In the genomic region with DNA sequence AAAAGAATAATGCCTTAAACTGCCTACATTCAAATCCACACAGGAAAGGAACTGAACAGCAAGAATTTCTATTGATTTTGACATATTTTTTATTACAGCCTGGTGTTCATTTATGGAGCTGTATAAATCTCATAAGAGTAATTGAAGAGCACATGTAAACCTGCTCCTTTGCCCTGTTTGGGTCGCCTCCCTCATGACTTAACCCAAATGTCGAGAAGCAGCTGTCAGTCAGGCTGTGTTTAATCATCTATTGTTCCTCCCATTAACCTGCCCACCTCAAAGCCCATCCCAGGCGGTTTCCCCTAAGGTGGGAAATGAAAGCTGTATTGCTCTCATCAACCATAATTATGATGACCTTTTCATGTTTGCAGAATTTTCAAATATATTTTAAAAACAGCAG, we compare ENCODE assay signal across 17 mouse cellular contexts.
DNase-seq lines count a peak whose midpoint lies in the region; ATAC-seq lines count a peak whose summit lies in the region.
"Had no signal": no experiment of that assay in that cellular context is flagged by ENCODE, and none has a peak within 500 bp of the region (broad histone marks: within the 10 kb centered on the region; RNA-seq: fewer than 3 reads in every experiment).

No protein-coding gene starts in this region.

- no peak overlapping the region for H3K27ac ChIP-seq in hindbrain, embryonic 11.5 days (ENCODE audit: low read depth, low read length)
- H3K27ac ChIP-seq in hindbrain, embryonic 16.5 days (ENCODE audit: low read depth, low read length), result no peak overlapping the region
- no peak overlapping the region for H3K27ac ChIP-seq in midbrain, embryonic 12.5 days (replicated peaks)
- H3K27ac ChIP-seq in midbrain, embryonic 10.5 days (replicated peaks), result no peak overlapping the region
- peak overlapping the region; percentile 70 for H3K27ac ChIP-seq in midbrain, embryonic 14.5 days (replicated peaks; ENCODE audit: low read depth, low read length)
- H3K27ac ChIP-seq: embryonic facial prominence, embryonic 12.5 days; gastrocnemius, adult 2 months; hindbrain, embryonic 15.5 days had no signal

- no peak overlapping the region for H3K9ac ChIP-seq in hindbrain, embryonic 11.5 days (ENCODE audit: low read depth, low read length)
- H3K9ac ChIP-seq in hindbrain, embryonic 16.5 days (ENCODE audit: low read depth, low read length), result no peak overlapping the region
- no peak overlapping the region for H3K9ac ChIP-seq in midbrain, embryonic 12.5 days (replicated peaks)
- H3K9ac ChIP-seq in midbrain, embryonic 14.5 days (replicated peaks; ENCODE audit: low read length), result no peak overlapping the region
- H3K9ac ChIP-seq: embryonic facial prominence, embryonic 12.5 days; heart, embryonic 12.5 days; hindbrain, embryonic 15.5 days had no signal

- no peaks in the 10 kb centered on the region for H3K4me1 ChIP-seq in hindbrain, embryonic 11.5 days (replicated peaks; ENCODE audit: control insufficient read depth, insufficient read depth, low read length)
- no peaks in the 10 kb centered on the region for H3K4me1 ChIP-seq in hindbrain, embryonic 16.5 days (ENCODE audit: control insufficient read depth, insufficient read depth, low read depth, low read length)
- H3K4me1 ChIP-seq in midbrain, embryonic 12.5 days, result peaks cover 7% of the 10 kb centered on the region; the same call in 1 of the 2 replicates
- H3K4me1 ChIP-seq in midbrain, embryonic 10.5 days, result 0 out of 2 replicates have a peak, but pooled peaks cover 4% of the 10 kb centered on the region
- H3K4me1 ChIP-seq in midbrain, embryonic 14.5 days (ENCODE audit: control insufficient read depth, insufficient read depth, low read length), result peaks cover 13% of the 10 kb centered on the region
- H3K4me1 ChIP-seq: embryonic facial prominence, embryonic 12.5 days; heart, embryonic 12.5 days had no signal

- H3K36me3 ChIP-seq in hindbrain, embryonic 11.5 days (ENCODE audit: control insufficient read depth, insufficient read depth, low read length), result no peaks in the 10 kb centered on the region
- H3K36me3 ChIP-seq in hindbrain, embryonic 16.5 days (ENCODE audit: control insufficient read depth, insufficient read depth, low read length), result no peaks in the 10 kb centered on the region
- H3K36me3 ChIP-seq in midbrain, embryonic 12.5 days, result no peaks in the 10 kb centered on the region
- H3K36me3 ChIP-seq in midbrain, embryonic 10.5 days, result no peaks in the 10 kb centered on the region
- H3K36me3 ChIP-seq in midbrain, embryonic 14.5 days (ENCODE audit: control insufficient read depth, insufficient read depth, low read length), result no peaks in the 10 kb centered on the region
- H3K36me3 ChIP-seq: embryonic facial prominence, embryonic 12.5 days; heart, embryonic 12.5 days; hindbrain, embryonic 15.5 days had no signal

- H3K4me2 ChIP-seq in hindbrain, embryonic 11.5 days (replicated peaks; ENCODE audit: low read depth, low read length), result no peak overlapping the region
- H3K4me2 ChIP-seq in hindbrain, embryonic 16.5 days (ENCODE audit: low read length), result no peak overlapping the region
- H3K4me2 ChIP-seq in midbrain, embryonic 12.5 days (replicated peaks), result no peak overlapping the region
- H3K4me2 ChIP-seq in midbrain, embryonic 14.5 days (ENCODE audit: low read length), result no peak overlapping the region; the same call in 1 of the 2 replicates
- H3K4me2 ChIP-seq: embryonic facial prominence, embryonic 12.5 days; heart, embryonic 12.5 days; hindbrain, embryonic 15.5 days had no signal

- WGBS in hindbrain, embryonic 11.5 days, result 63% methylated on average over 3 of the region's 3 CpGs
- WGBS in hindbrain, embryonic 16.5 days, result 39% methylated on average over 3 of the region's 3 CpGs
- WGBS in midbrain, embryonic 12.5 days, result 57% methylated on average over 3 of the region's 3 CpGs
- WGBS in midbrain, embryonic 10.5 days, result 73% methylated on average over 3 of the region's 3 CpGs
- 37% methylated on average over 3 of the region's 3 CpGs for WGBS in midbrain, embryonic 14.5 days

- peak; percentile 72 for ATAC-seq in hindbrain, embryonic 11.5 days (ENCODE audit: low FRiP score)
- ATAC-seq in hindbrain, embryonic 16.5 days, result no peak
- ATAC-seq in midbrain, embryonic 12.5 days (ENCODE audit: low FRiP score, low read depth), result peak; percentile 58; the same call in 1 of the 2 replicates
- peak; percentile 31; the same call in 1 of the 2 replicates for ATAC-seq in midbrain, embryonic 14.5 days (ENCODE audit: low FRiP score, low TSS enrichment)
- ATAC-seq: forebrain, embryonic 16.5 days had no signal

- no peak for DNase-seq in hindbrain, embryonic 11.5 days (ENCODE audit: low spot score)
- DNase-seq in midbrain, embryonic 10.5 days (ENCODE audit: low spot score), result no peak
- no peak for DNase-seq in midbrain, embryonic 14.5 days
- DNase-seq in natural killer cell, adult 2 months (ENCODE audit: low spot score in 2 of 2), result no peak
- no peak for DNase-seq in right cerebral cortex, postnatal 4 days
- DNase-seq: adrenal gland, postnatal 10 days; cerebellum, adult 11-12 months; cerebellum, adult 9-10 months; cerebellum, postnatal 25 days; gastrocnemius, adult 2 months; gastrocnemius, postnatal 25 days had no signal

- H3K9me3 ChIP-seq in hindbrain, embryonic 11.5 days (ENCODE audit: control insufficient read depth, low read length), result no peaks in the 10 kb centered on the region
- H3K9me3 ChIP-seq in hindbrain, embryonic 16.5 days (ENCODE audit: control insufficient read depth, low read length), result no peaks in the 10 kb centered on the region
- H3K9me3 ChIP-seq in midbrain, embryonic 12.5 days, result no peaks in the 10 kb centered on the region
- H3K9me3 ChIP-seq in midbrain, embryonic 10.5 days (replicated peaks), result no peaks in the 10 kb centered on the region
- H3K9me3 ChIP-seq in midbrain, embryonic 14.5 days (ENCODE audit: control insufficient read depth, low read length), result no peaks in the 10 kb centered on the region
- H3K9me3 ChIP-seq: embryonic facial prominence, embryonic 12.5 days; heart, embryonic 12.5 days; hindbrain, embryonic 15.5 days had no signal

- no peaks in the 10 kb centered on the region for H3K27me3 ChIP-seq in hindbrain, embryonic 11.5 days (ENCODE audit: control insufficient read depth, insufficient read depth, low read length)
- H3K27me3 ChIP-seq in hindbrain, embryonic 16.5 days (replicated peaks; ENCODE audit: control insufficient read depth, insufficient read depth, low read length), result no peaks in the 10 kb centered on the region
- no peaks in the 10 kb centered on the region for H3K27me3 ChIP-seq in midbrain, embryonic 12.5 days
- H3K27me3 ChIP-seq in midbrain, embryonic 10.5 days (ENCODE audit: low read depth, poor library complexity, severe bottlenecking), result no peaks in the 10 kb centered on the region
- no peaks in the 10 kb centered on the region for H3K27me3 ChIP-seq in midbrain, embryonic 14.5 days (ENCODE audit: control insufficient read depth, insufficient read depth, low read length)
- H3K27me3 ChIP-seq: embryonic facial prominence, embryonic 12.5 days; heart, embryonic 12.5 days; hindbrain, embryonic 15.5 days had no signal

- no peak overlapping the region for H3K4me3 ChIP-seq in hindbrain, embryonic 11.5 days (ENCODE audit: low read depth, low read length)
- H3K4me3 ChIP-seq in hindbrain, embryonic 16.5 days (ENCODE audit: low read length), result no peak overlapping the region
- no peak overlapping the region for H3K4me3 ChIP-seq in midbrain, embryonic 12.5 days
- H3K4me3 ChIP-seq in midbrain, embryonic 10.5 days, result no peak overlapping the region
- no peak overlapping the region for H3K4me3 ChIP-seq in midbrain, embryonic 14.5 days (replicated peaks; ENCODE audit: low read depth, low read length)
- H3K4me3 ChIP-seq: embryonic facial prominence, embryonic 12.5 days; gastrocnemius, adult 2 months; heart, embryonic 12.5 days; hindbrain, embryonic 15.5 days had no signal
